Mouse (Mus musculus) midbrain, embryonic 11.5 days (tissue): Measurements from ENCODE around the gene Gsc. TPM values are rescaled to one million over a fixed set of nuclear protein-coding genes. Genes with fewer than 3 reads are reported as not detected.

Experiments
- ATAC-seq: fragments of 200-750 bp; cut with Nextera tagmentation; 2 replicates; pipeline ENCODE4 v1.8.0; 2017; ENCODE audit warnings: moderate TSS enrichment, moderate library complexity; ENCODE audit not compliant: low FRiP score
- DNase-seq: peaks from one replicate; pipeline ENCODE4 v3.0.0; 2015; ENCODE audit warnings: low spot score; ENCODE audit errors: missing footprints
- H3K27ac ChIP-seq: fragments of 300-500 bp; sonication (generic); 2 replicates; pipeline ENCODE4 v1.5.1; 2014; ENCODE audit warnings: low read depth, low read length
- H3K27me3 ChIP-seq: fragments of 300-500 bp; sonication (generic); 2 replicates; pipeline ENCODE4 v1.6.1; 2014; ENCODE audit warnings: mild to moderate bottlenecking, low read length, moderate library complexity, mixed read lengths; ENCODE audit not compliant: control insufficient read depth, insufficient read depth
- H3K36me3 ChIP-seq: fragments of 300-500 bp; sonication (generic); 2 replicates; pipeline ENCODE4 v1.6.1; 2014; ENCODE audit warnings: mild to moderate bottlenecking, low read length, moderate library complexity, mixed read lengths; ENCODE audit not compliant: control insufficient read depth, insufficient read depth
- H3K4me1 ChIP-seq: fragments of 300-500 bp; sonication (generic); 2 replicates; pipeline ENCODE4 v1.6.1; 2014; ENCODE audit warnings: low read length; ENCODE audit not compliant: control insufficient read depth, insufficient read depth
- H3K4me2 ChIP-seq: fragments of 300-500 bp; sonication (generic); 2 replicates; pipeline ENCODE4 v1.6.1; 2014; ENCODE audit warnings: mild to moderate bottlenecking, moderate library complexity
- H3K4me3 ChIP-seq: fragments of 300-500 bp; sonication (generic); 2 replicates; pipeline ENCODE4 v1.5.1; 2014; ENCODE audit warnings: low read depth, low read length
- H3K9ac ChIP-seq: fragments of 300-500 bp; sonication (generic); 2 replicates; pipeline ENCODE4 v1.6.1; 2014; ENCODE audit warnings: low read length
- H3K9me3 ChIP-seq: fragments of 300-500 bp; sonication (generic); 2 replicates; pipeline ENCODE4 v1.6.1; 2016; ENCODE audit warnings: low read length; ENCODE audit not compliant: control insufficient read depth
- WGBS: fragments of 180-500 bp; shearing (Covaris S2); extraction: QIAGEN DNeasy Blood & Tissue Kit; methylation state at CpG from one replicate; pipeline ENCODE4 v1.1.7; 2014; 5-methylcytosine and 5-hydroxymethylcytosine counted together
- polyA plus RNA-seq: library from polyadenylated mRNA; unstranded; fragments of >200 nt; fragmentation: Nextera tagmentation; extraction: Ambion mirVana; gene quantifications from 2 replicates; pipeline ENCODE4 v1.2.1, GENCODE M21; 2014

Gene Gsc
- 0.17 and 0.59 TPM in 2 replicates for polyA plus RNA-seq

GRCm38 (mm10) chr12:104472601-104473424, at the start of gene Gsc:
Gsc (minus strand) TSS chr12:104473330.
- Histone ChIP-seq H3K36me3 (no peaks in the 10 kb centered on the region), H3K27me3 (peaks cover 96% of the 10 kb centered on the region), H3K4me2 (peak within 1 kb of the TSS; percentile 76), H3K9ac (peak within 1 kb of the TSS; percentile 54), H3K4me3 (peak within 1 kb of the TSS; percentile 42), H3K27ac (no peak within 1 kb of the TSS), H3K9me3 (no peaks in the 10 kb centered on the region), H3K4me1 (peaks cover 23% of the 10 kb centered on the region)
- peak; percentile 95 for DNase-seq
- ATAC-seq = peak; percentile 79
- under 1% methylated on average over 96 of the region's 97 CpGs for WGBS

GRCm38 (mm10) chr12:104519721-104520120, 46.6 kb upstream of the Gsc start:
- Histone ChIP-seq H3K9me3 (no peaks in the 10 kb centered on the region), H3K36me3 (no peaks in the 10 kb centered on the region), H3K9ac (no peak overlapping the region), H3K4me2 (no peak overlapping the region), H3K4me3 (no peak overlapping the region), H3K27ac (no peak overlapping the region), H3K27me3 (no peaks in the 10 kb centered on the region), H3K4me1 (no peaks in the 10 kb centered on the region)
- DNase-seq (no peak), ATAC-seq (no peak)
- 93% methylated on average over 5 of the region's 5 CpGs for WGBS

GRCm38 (mm10) chr12:104507911-104508310, 34.8 kb upstream of the Gsc start:
- Histone ChIP-seq H3K9ac (no peak overlapping the region), H3K4me3 (no peak overlapping the region), H3K27me3 (no peaks in the 10 kb centered on the region), H3K4me2 (no peak overlapping the region), H3K9me3 (no peaks in the 10 kb centered on the region), H3K27ac (no peak overlapping the region), H3K4me1 (no peaks in the 10 kb centered on the region), H3K36me3 (no peaks in the 10 kb centered on the region)
- ATAC-seq (no peak), DNase-seq (no peak)
- WGBS = 42% methylated on average over 7 of the region's 7 CpGs

- no peaks in the 10 kb centered on the region for H3K27me3 ChIP-seq
- no peak overlapping the region for H3K9ac ChIP-seq
- no peak for ATAC-seq
- H3K27ac ChIP-seq = no peak overlapping the region
- no peak overlapping the region for H3K4me2 ChIP-seq
- no peak overlapping the region for H3K4me3 ChIP-seq
- DNase-seq = no peak
- H3K4me1 ChIP-seq = no peaks in the 10 kb centered on the region
- H3K36me3 ChIP-seq = no peaks in the 10 kb centered on the region
- 70% methylated on average over 6 of the region's 6 CpGs for WGBS
- no peaks in the 10 kb centered on the region for H3K9me3 ChIP-seq
Measured at GRCm38 (mm10) chr12:104492009-104492408, 18.9 kb upstream of the Gsc start.

GRCm38 (mm10) chr12:104486205-104486604, 13.1 kb upstream of the Gsc start:
- Histone ChIP-seq H3K36me3 (no peaks in the 10 kb centered on the region), H3K4me2 (no peak overlapping the region), H3K27me3 (0 out of 2 replicates have a peak, but pooled peaks cover under 1% of the 10 kb centered on the region), H3K9ac (no peak overlapping the region), H3K9me3 (no peaks in the 10 kb centered on the region), H3K4me3 (no peak overlapping the region), H3K4me1 (no peaks in the 10 kb centered on the region), H3K27ac (no peak overlapping the region)
- 46% methylated on average over 8 of the region's 8 CpGs for WGBS
- no peak for DNase-seq
- ATAC-seq = no peak

- 30% methylated on average over 3 of the region's 3 CpGs for WGBS
Measured at GRCm38 (mm10) chr12:104485161-104485560, 12.0 kb upstream of the Gsc start.

GRCm38 (mm10) chr12:104481007-104481406, 7.9 kb upstream of the Gsc start:
- Histone ChIP-seq H3K27ac (no peak overlapping the region), H3K27me3 (peaks cover 47% of the 10 kb centered on the region), H3K4me3 (no peak overlapping the region), H3K4me2 (no peak overlapping the region), H3K4me1 (no peaks in the 10 kb centered on the region), H3K36me3 (no peaks in the 10 kb centered on the region), H3K9me3 (no peaks in the 10 kb centered on the region), H3K9ac (no peak overlapping the region)
- WGBS = 75% methylated on average over 10 of the region's 10 CpGs
- DNase-seq = no peak
- ATAC-seq = no peak

More at GRCm38 (mm10) chr12:104485161-104485560, 12.0 kb upstream of the Gsc start:
- Histone ChIP-seq H3K36me3 (no peaks in the 10 kb centered on the region), H3K4me1 (no peaks in the 10 kb centered on the region), H3K9me3 (no peaks in the 10 kb centered on the region), H3K9ac (no peak overlapping the region), H3K27ac (no peak overlapping the region), H3K4me3 (no peak overlapping the region), H3K27me3 (peaks cover 11% of the 10 kb centered on the region), H3K4me2 (no peak overlapping the region)
- DNase-seq (no peak), ATAC-seq (no peak)

- no peak overlapping the region for H3K4me3 ChIP-seq
- H3K9me3 ChIP-seq = no peaks in the 10 kb centered on the region
- ATAC-seq (no peak), DNase-seq (peak; percentile 93)
- H3K4me2 ChIP-seq = no peak overlapping the region
- no peak overlapping the region for H3K9ac ChIP-seq
- no peaks in the 10 kb centered on the region for H3K36me3 ChIP-seq
- WGBS = 3% methylated on average over 4 of the region's 4 CpGs
- H3K4me1 ChIP-seq = peaks cover 5% of the 10 kb centered on the region
- no peak overlapping the region for H3K27ac ChIP-seq
- peaks cover 75% of the 10 kb centered on the region for H3K27me3 ChIP-seq
Measured at GRCm38 (mm10) chr12:104478193-104478592, 5.1 kb upstream of the Gsc start.

GRCm38 (mm10) chr12:104477501-104477900, 4.4 kb upstream of the Gsc start:
- no peak for ATAC-seq
- H3K27me3 ChIP-seq = peaks cover 82% of the 10 kb centered on the region
- H3K9ac ChIP-seq = no peak overlapping the region
- 2% methylated on average over 7 of the region's 7 CpGs for WGBS
- H3K4me3 ChIP-seq = no peak overlapping the region
- H3K9me3 ChIP-seq = no peaks in the 10 kb centered on the region
- DNase-seq = peak; percentile 93
- H3K36me3 ChIP-seq = no peaks in the 10 kb centered on the region
- H3K4me1 ChIP-seq = peaks cover 12% of the 10 kb centered on the region
- no peak overlapping the region for H3K27ac ChIP-seq
- H3K4me2 ChIP-seq = no peak overlapping the region
